Mouse (Mus musculus): Measurements from ENCODE around the gene Ubxn11. TPM values are rescaled to one million over a fixed set of nuclear protein-coding genes. Genes with fewer than 3 reads are reported as not detected.
A peak's percentile ranks its signal among the peaks of the same experiment; 100 is the strongest.

Gene Ubxn11
- total RNA-seq (2021): 1 to 10 TPM in 1 of 2 experiments, under 1 TPM in 1; 0.71 to 1.9 TPM
- long read RNA-seq, experiment 1, partial matches to known transcripts: 1 of 1 reads
- long read RNA-seq, experiment 1, other reads (novel, unspliced or antisense): 0 of 1 reads
- long read RNA-seq, experiment 2, partial matches to known transcripts: 0 of 3 reads
- long read RNA-seq, experiment 2, other reads (novel, unspliced or antisense): 2 of 3 reads

DNA sequence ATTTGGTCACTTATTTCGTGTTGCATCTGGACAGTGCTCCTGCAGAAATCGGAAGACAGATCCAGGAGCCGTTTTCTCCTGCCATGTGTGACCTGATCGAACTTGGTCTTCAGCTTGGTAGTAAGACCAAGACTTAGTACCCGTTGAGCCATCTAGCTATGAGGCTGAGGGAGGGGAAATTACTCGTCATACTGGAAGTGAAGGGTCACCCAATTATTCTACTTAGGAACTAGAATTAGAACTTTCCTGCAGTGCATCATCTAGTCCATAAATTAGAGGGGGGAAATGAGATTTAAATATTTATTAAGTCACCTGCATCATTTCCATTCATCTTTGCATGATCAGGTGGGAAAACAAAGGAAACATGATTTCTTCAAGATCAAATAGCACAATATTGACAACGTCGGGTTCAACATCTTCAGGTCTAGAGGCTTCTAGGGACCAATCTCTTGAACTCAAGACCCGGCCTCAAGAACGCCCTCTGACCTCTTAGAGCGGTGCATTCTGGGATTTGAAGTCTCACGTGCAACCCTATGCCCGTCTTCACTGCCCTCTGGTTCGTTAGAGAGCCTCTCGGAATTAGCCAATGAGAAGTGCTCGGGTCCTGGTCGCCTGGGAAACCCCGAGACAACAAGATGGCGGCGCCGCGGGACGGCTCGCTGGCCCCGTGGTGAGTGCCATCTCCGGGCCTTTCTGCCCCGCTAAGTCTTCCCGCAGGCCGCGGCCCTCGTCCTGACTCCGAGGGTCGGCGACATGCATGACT, at the start of gene Ubxn11:
Gene Ubxn11, plus strand, starts transcription at position 592 of the 763 bp plus-strand sequence.
- intact Hi-C loops (cut with DNase I): no loop called here
- Histone ChIP-seq H3K27ac (peak within 1 kb of the TSS; percentile 55; the same call in 1 of the 2 replicates), H3K4me3 (peak within 1 kb of the TSS; percentile 93)
- peak; percentile 88 for DNase-seq
- TF ChIP-seq CTCF (IDR thresholded peaks at IDR 0.05): no peak

DNA sequence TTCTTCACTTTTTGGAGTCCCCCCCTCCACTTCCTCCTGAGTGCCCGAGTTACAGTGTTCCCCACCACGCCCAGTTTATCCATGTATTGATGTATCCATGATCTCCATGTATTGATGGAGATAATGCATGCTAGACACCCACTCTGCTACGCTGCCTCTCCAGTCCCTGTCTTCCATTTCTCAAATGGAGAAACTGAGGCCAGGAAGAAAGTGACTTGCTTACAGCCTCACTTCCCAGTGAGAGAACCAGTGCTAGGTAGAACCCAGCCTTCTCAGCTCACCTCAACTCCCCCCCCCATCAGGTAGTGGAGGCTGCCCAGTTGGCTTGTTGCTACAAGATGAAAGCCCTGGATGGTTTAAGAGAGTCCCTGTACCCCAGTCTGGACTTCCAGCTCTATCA, 48.8 kb upstream of the Ubxn11 start, which contains the start of gene Zfp683:
Gene Zfp683, plus strand, starts transcription at position 301 of the 400 bp plus-strand sequence.
- intact Hi-C loops (cut with DNase I): no loop called here
- H3K4me3 ChIP-seq: no peak within 1 kb of the TSS
- no peak for DNase-seq
- no peak for TF ChIP-seq CTCF (IDR thresholded peaks at IDR 0.05)
- H3K27ac ChIP-seq: no peak within 1 kb of the TSS

DNA sequence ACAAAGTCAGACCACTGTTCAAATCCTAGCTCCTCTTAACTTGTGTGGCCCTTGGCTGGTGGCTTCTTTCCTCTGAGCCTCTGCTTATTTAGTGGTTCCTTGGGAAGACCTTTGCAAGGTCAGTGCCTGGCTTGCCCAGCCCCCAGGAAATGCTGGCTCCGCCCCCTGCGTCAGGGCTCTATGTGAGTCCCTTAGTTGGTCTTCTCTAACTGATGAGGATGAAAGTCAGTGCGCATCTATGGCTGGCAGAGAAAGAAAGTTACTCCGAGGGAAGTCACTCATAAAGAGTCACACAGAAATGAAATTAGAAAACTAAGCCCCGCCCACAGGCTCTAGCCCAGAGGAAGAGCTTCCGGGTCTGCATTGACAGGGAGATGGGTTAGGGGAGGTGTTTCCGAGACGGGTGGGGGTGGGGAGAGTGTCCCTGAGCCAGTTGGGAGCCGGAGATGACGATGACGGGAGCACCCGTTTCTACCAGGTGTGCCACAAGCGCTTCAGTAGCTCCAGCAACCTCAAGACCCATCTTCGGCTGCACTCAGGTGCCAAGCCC, 44.1 kb upstream of the Ubxn11 start:
- intact Hi-C loops (cut with DNase I): no loop called here
- Histone ChIP-seq H3K4me3 (0 out of 2 replicates have a peak overlapping the region, but pooled peaks have one; percentile 9), H3K27ac (no peak overlapping the region)
- TF ChIP-seq CTCF (IDR thresholded peaks at IDR 0.05): no peak
- no peak for DNase-seq

DNA sequence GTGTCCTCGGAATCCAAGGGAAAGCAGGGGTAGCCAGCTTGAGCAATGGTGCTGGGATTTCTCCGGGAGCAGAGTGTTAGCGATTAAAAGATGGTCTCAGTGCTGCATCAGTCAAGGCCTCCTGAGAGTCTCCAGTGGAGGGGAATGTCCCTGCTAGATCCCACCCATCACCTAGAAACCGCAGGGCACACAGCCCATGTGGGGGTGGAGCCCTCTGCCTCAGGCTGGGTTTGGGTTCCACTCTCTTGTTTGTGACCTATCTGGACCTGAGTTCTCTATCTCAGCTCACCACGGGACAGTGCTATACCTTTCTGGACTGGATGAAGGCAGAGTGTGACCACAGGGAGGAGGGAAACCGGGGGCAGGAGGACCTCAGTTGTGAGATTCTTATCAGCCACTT, 43.5 kb upstream of the Ubxn11 start:
- Histone ChIP-seq H3K4me3 (no peak overlapping the region), H3K27ac (no peak overlapping the region)
- intact Hi-C loops (cut with DNase I): no loop called here
- no peak for DNase-seq
- TF ChIP-seq CTCF (IDR thresholded peaks at IDR 0.05): no peak

DNA sequence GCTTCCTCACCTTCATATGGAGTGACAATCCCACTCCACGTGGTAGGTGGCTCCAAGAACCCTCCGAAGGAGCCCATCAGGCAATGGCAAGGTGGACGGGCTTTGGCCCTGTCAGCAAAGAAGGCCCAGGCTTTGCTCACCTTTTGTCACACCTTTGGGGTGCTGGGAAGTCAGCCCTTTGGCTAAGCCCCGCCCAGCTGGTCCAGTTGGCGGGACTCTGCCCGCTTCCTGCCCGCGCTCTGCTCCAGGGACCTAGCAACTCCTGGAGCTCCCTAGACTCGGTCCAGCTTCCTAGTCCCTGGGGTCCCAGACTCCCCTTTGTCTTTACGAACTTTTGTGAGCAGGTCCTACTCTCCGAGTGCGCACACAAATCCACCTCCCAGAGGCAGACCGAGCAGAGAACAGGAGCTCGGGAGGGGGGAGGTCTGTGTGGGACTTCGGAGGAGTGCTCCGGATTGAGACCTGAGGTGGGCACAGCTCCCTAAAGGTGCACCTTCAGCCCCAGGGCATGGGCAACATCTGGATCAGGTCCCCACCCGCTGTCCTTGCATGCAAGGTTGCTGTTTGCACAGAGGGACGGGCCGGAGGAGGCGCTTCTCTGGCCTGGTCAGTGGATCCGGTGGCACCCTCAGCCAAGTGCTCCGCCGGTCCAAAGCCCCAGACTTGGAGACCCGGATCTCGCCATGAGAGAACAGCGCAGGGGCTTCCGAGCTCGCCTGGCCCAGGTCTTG, 42.1 kb upstream of the Ubxn11 start, which contains the start of gene Crybg2:
Gene Crybg2, plus strand, starts transcription at position 681 of the 731 bp plus-strand sequence.
- intact Hi-C loops (cut with DNase I): no loop called here
- Histone ChIP-seq H3K4me3 (no peak within 1 kb of the TSS), H3K27ac (no peak within 1 kb of the TSS)
- DNase-seq: no peak
- TF ChIP-seq CTCF (IDR thresholded peaks at IDR 0.05): no peak

DNA sequence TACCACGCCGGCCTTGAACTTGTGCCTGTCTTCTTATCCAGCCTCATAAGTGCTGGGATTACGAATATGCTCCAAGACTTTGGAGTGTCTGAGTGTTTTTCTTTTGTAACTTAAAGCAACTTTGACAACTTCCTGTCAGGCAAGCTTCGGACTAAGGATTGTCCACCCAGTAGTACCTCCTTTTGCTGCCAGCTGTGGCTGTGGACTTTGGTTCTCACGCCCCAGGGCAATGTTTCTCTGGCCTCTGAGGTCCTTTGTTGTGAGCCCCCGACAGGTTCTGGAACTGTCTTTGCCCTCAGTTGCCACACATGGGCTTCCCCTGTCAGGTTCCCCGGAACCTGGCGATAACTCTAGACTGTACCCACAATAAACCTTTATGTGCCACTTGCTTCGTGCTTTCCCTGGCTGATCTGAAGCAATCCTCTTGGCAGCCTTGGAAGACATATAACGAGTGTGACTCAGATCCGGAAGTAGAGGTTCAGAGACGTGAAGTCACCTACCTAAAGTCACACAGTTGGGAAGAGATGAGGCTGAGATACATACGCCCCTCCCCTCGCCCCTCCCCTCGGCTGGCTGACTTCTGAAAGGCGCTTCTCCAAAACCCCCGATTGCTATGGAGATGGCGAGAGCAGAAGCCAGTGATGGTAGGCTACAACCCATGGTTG, 41.1 kb upstream of the Ubxn11 start:
- Histone ChIP-seq H3K4me3 (no peak overlapping the region), H3K27ac (no peak overlapping the region)
- TF ChIP-seq CTCF (IDR thresholded peaks at IDR 0.05): no peak
- no peak for DNase-seq
- intact Hi-C loops (cut with DNase I): no loop called here

DNA sequence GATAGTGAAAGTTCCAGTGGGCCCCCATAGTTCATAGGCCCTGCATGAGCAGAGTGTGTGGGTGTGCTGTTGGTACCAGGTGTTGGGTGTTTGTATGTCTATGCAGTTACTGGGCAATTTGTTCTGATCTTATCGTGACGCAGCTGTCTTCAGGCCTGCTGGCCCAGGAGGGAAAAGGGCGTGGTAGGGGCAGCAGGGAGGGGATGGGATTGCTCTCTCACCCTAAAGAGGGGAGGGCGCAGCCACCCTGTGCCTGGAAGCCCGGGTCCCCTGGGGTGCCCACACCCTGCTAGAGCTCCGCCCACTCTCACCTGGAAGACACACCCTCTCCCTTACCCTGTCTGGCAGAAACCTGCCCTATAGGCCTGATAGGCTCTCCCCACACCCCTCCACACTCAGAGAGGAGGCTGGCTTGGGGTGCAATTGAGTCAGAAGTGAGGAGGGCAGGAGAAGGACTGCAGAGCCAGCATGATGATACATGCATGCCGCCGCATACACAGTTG, 40.4 kb upstream of the Ubxn11 start:
- TF ChIP-seq CTCF (IDR thresholded peaks at IDR 0.05): no peak
- Histone ChIP-seq H3K27ac (no peak overlapping the region), H3K4me3 (no peak overlapping the region)
- DNase-seq: no peak
- intact Hi-C loops (cut with DNase I): no loop called here

DNA sequence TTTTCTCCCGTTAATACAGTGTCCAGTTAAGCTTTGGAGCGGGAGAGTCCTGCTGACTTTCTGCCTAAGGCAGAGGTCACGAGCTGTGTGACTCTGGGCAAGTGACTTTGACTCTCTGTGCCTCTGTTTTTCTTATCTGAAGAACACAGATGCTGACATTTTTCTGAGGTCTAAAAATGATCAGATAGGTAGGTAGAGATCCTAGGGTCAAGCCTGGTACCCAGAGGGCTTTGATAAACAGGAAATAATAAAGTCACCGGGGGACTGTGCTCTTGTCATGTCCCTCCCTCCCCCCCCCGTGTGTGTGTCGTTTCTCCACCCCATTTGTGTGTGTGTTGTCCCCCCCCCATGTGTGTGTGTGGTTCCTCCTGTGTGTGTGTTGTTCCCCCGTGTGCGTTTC, 39.8 kb upstream of the Ubxn11 start:
- intact Hi-C loops (cut with DNase I): no loop called here
- no peak overlapping the region for H3K4me3 ChIP-seq
- no peak for TF ChIP-seq CTCF (IDR thresholded peaks at IDR 0.05)
- no peak overlapping the region for H3K27ac ChIP-seq
- DNase-seq: no peak

DNA sequence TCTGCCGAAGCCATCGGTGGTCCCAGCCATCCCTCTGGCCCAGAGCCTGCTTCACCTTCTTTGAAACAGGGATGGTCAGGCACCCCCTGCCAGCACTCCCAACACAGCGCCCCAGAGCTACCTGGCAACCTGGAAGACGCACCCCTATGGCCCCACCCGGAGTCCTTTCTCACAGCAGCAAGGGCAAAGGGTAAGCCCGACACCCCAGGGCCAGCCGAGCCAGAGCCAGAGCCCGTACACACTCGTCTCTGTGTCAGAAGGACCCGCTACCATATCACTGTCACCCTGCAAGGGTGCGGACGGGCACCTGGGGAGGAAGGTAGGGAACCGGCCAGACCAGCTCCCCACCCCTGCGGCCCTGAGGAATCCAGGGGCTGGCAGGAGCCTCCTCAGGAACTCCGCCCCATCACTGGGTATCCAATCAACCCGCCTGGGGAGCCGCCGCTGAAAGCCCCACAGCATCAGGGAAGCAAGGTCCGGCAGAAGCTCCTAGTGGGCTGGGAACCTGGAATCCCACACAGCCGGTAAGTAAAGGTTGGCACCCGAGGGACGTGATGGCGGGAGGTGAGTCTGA, 36.9 kb upstream of the Ubxn11 start:
- Histone ChIP-seq H3K27ac (no peak overlapping the region), H3K4me3 (no peak overlapping the region)
- no peak for DNase-seq
- TF ChIP-seq CTCF (IDR thresholded peaks at IDR 0.05): no peak
- intact Hi-C loops (cut with DNase I): no loop called here

DNA sequence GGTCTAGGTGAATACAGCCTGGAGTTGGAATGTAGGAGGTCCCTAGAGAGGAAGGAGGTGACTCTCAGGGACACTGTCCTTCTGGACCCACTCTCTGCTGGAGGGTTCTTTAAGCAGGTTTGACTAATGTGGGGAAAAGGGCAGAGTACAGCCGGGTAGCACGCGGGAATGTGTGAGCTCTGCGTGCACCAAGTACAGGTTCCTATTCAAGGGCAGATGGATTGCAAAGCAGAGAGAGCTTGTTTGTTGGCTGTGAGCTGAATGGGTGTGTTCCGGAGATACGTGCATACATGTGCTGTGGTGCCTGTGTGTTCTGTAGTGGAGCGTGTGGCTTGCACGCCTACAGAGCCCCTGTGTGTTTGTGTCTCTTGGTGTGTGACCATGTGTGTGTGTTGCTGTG, 35.0 kb upstream of the Ubxn11 start:
- intact Hi-C loops (cut with DNase I): no loop called here
- no peak overlapping the region for H3K4me3 ChIP-seq
- no peak for DNase-seq
- H3K27ac ChIP-seq: no peak overlapping the region
- no peak for TF ChIP-seq CTCF (IDR thresholded peaks at IDR 0.05)

DNA sequence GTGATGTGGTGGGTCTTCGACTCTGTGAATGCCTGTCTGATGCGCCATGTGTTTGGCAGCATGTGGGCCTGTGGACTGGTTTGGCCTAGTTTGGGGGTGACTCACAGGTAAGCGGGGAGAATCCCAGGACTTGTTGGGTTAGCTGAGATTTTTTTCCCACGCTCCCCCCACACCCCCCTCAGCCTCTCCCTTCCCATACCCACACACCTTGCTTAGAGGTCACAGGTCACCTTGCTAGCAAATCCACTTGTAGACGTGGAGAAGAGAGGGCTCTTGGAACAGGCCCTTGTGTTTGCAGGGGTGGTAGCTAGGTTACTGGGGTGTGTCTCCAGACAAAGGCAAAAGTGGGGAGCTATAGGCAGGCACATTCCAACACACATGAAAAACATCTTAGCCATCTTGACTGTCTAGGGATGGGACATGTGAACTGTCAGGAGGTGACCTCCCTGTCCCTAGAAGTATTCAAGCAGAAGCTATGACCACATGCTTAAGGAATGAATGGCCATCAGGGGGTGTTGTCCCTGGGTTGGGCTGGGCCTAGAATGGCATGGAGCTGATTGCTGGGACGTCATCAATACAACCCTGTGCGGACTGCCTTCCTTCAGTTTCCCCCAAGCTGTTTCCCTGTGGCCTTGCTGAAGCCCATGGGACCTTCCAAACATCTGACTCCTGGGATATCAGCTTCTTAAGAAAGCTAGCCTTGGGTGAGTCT, 34.4 kb upstream of the Ubxn11 start:
- no peak for TF ChIP-seq CTCF (IDR thresholded peaks at IDR 0.05)
- no peak for DNase-seq
- Histone ChIP-seq H3K27ac (no peak overlapping the region), H3K4me3 (no peak overlapping the region)
- intact Hi-C loops (cut with DNase I): no loop called here
